8 mouse cellular contexts compared by ENCODE assay signal in genomic region chr10:62023821-62024551, GRCm38 (mm10). TPM values are rescaled to one million over a fixed set of nuclear protein-coding genes. Genes with fewer than 3 reads are reported as not detected.
DNase-seq lines count a peak whose midpoint lies in the region; ATAC-seq lines count a peak whose summit lies in the region.

No protein-coding gene starts in this region.

- peak; percentile 68 for ATAC-seq in heart, embryonic 12.5 days (ENCODE audit: insufficient number of reproducible peaks, low FRiP score)

- peaks cover 27% of the 10 kb centered on the region for H3K4me1 ChIP-seq in heart, embryonic 12.5 days (replicated peaks)
- H3K4me1 ChIP-seq in limb, embryonic 10.5 days, result peaks cover 30% of the 10 kb centered on the region

- peak overlapping the region; percentile 16; the same call in 1 of the 2 replicates for H3K4me2 ChIP-seq in heart, embryonic 12.5 days

- no peak overlapping the region for H3K27ac ChIP-seq in heart, embryonic 12.5 days (ENCODE audit: poor library complexity, severe bottlenecking)
- peak overlapping the region; percentile 59 for H3K27ac ChIP-seq in limb, embryonic 10.5 days

- no peak overlapping the region for H3K4me3 ChIP-seq in heart, embryonic 12.5 days
- no peak overlapping the region for H3K4me3 ChIP-seq in limb, embryonic 10.5 days

- DNase-seq in gastrocnemius, adult 18-20 months (ENCODE audit: low spot score), result peak; percentile 9
- no peak for DNase-seq in gastrocnemius, postnatal 36 days
- DNase-seq in adrenal gland, adult 8-10 months, result peak; percentile 13
- DNase-seq in limb, embryonic 10.5 days (ENCODE audit: low spot score), result peak; percentile 50
- no peak for DNase-seq in thymus, postnatal 4 days
- DNase-seq in layer of hippocampus, postnatal 36 days, result no peak
- no peak for DNase-seq in urinary bladder, adult 18-20 months (ENCODE audit: low spot score in 2 of 2)

- intact Hi-C loops in gastrocnemius, postnatal 36 days (cut with DNase I), result no loop called here

- no peak overlapping the region for H3K9ac ChIP-seq in heart, embryonic 12.5 days

- H3K36me3 ChIP-seq in heart, embryonic 12.5 days, result no peaks in the 10 kb centered on the region
- H3K36me3 ChIP-seq in limb, embryonic 10.5 days, result no peaks in the 10 kb centered on the region

- no peaks in the 10 kb centered on the region for H3K27me3 ChIP-seq in heart, embryonic 12.5 days (replicated peaks)
- H3K27me3 ChIP-seq in limb, embryonic 10.5 days (ENCODE audit: low read depth, poor library complexity, severe bottlenecking), result no peaks in the 10 kb centered on the region; the same call in 1 of the 2 replicates

- WGBS in heart, embryonic 12.5 days, result 45% methylated on average over 19 of the region's 19 CpGs
- 41% methylated on average over 19 of the region's 19 CpGs for WGBS in limb, embryonic 10.5 days

- no peaks in the 10 kb centered on the region for H3K9me3 ChIP-seq in heart, embryonic 12.5 days (replicated peaks)
- H3K9me3 ChIP-seq in limb, embryonic 10.5 days (replicated peaks), result no peaks in the 10 kb centered on the region

RNA-seq across cellular contexts. Expression of gene Col13a1, which starts 45.1 kb away (rescaled TPM):
- total RNA-seq in gastrocnemius, adult 18-20 months (2021), result 1 to 10 TPM in 1 of 2 experiments, under 1 TPM in 1; 0.78 to 1.0 TPM
- 1 to 10 TPM; 1.0 to 1.3 TPM for total RNA-seq in gastrocnemius, postnatal 36 days (2021)
- 10 to 100 TPM in 2 of 4 experiments, 1 to 10 TPM in 2; 7.9 to 12.3 (median 10.3) TPM for total RNA-seq in adrenal gland, adult 8-10 months (2022)
- 20.6 and 24.2 TPM in 2 replicates for polyA plus RNA-seq in heart, embryonic 12.5 days (2016; fragmentation: Nextera tagmentation; extraction: Ambion mirVana)
- polyA plus RNA-seq in limb, embryonic 10.5 days (2016; fragmentation: Nextera tagmentation; extraction: Ambion mirVana), result 2.7 and 2.9 TPM in 2 replicates
- total RNA-seq in layer of hippocampus, postnatal 36 days (2021), result 1 to 10 TPM in 1 of 2 experiments, under 1 TPM in 1; 0.80 to 1.7 TPM

Comparison
In these comparisons a context has a peak if more than half of its experiments do, and no peak if none do; other contexts are left out.
1. DNase-seq: peak in gastrocnemius, adult 18-20 months (single experiment), adrenal gland, adult 8-10 months (single experiment) and limb, embryonic 10.5 days (single experiment); none in gastrocnemius, postnatal 36 days (0 of 2), thymus, postnatal 4 days (single experiment), layer of hippocampus, postnatal 36 days (0 of 2) and urinary bladder, adult 18-20 months (0 of 2).